Mouse (Mus musculus) activated CD4-positive, CD25-positive, alpha-beta regulatory T cell, adult 4 months (primary cell): ENCODE results near the gene Acot5. TPM values are rescaled to one million over a fixed set of nuclear protein-coding genes. Genes with fewer than 3 reads are reported as not detected.
"Not testable (repeated sequence)": the region's sequence is repeated elsewhere in the genome, so short reads cannot be mapped to it uniquely, and the experiment has no call there.

Source experiments
- ATAC-seq: one replicate; pipeline ENCODE4 v1.8.0; 2017
- polyA plus RNA-seq, 2 experiments: library from polyadenylated mRNA; unstranded; fragments of 100-300 nt; shearing (Covaris generic); gene quantifications; one replicate each; pipeline ENCODE4 v1.2.1; 2017

Gene Acot5
- not detected for polyA plus RNA-seq

DNA sequence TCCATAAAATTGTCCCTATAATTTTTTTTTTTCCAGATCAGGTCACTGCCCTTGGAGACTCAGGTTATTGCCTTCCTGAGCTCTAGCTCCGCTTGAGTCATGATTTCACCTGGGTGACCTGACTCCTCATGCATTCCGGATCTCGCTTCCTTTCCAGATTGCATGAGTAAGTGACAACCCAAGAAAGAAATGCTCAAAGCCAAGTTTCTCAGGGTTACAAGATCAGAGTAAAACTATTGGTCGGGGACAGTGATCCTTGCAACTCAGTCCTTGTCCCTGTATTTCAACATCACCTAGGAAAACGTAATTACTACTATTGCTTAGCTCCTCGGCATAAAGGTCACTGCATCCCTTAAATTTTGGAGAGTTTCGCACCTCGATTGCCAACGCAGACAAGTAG, at the start of gene Acot5:
Acot5 (plus strand) TSS at position 340 of the 400 bp plus-strand sequence.
- ATAC-seq: no peak

DNA sequence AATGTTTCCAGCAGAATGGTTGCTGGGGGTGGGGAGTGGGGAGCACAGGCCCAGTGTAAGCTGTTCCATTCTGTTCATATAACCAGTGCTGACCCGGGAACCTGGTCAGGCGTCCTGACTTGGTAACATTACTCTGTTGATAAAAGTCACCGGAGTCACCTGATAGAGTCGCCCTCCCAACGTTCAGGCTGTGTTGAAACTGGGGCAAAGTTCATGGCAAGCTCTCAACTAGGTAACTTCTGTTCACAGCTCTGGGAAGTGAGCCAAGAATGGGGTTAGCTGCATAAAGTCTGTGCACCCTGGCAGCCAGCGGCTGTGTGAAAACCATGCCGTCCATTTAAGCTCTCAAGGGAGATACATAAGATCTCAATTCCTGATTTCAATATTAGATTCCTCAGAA, 48.6 kb upstream of the Acot5 start:
- ATAC-seq: not testable (repeated sequence)

GRCm38 (mm10) chr12:84022266-84022665, 46.9 kb upstream of the Acot5 start:
- ATAC-seq: not testable (repeated sequence)

GRCm38 (mm10) chr12:84023052-84023745, 45.9 kb upstream of the Acot5 start:
- ATAC-seq: no peak

DNA sequence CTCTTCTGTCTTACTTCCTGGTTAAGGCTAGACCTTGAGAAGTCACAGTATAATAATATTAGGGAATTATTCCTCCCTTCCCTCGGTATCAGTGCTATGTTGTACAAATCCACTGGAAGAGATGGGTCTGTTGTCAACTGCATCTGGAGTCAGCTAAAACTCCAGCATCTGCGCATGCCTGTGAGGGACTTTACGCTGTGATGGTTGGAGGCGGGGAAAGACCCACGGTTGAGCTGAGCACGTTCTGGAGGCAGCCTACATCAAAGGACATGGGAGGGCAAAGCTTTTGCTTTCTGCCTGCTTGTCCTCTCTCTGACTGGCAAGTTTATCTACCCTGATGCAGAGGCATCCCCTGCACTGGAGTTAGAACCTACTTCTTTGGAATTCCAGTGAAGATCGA, 43.2 kb upstream of the Acot5 start:
- peak; percentile 71 for ATAC-seq

- not testable (repeated sequence) for ATAC-seq
These were observed 40.8 kb upstream of the Acot5 start for GRCm38 (mm10) chr12:84028328-84028727.

GRCm38 (mm10) chr12:84029043-84029442, 40.1 kb upstream of the Acot5 start:
- ATAC-seq: not testable (repeated sequence)

DNA sequence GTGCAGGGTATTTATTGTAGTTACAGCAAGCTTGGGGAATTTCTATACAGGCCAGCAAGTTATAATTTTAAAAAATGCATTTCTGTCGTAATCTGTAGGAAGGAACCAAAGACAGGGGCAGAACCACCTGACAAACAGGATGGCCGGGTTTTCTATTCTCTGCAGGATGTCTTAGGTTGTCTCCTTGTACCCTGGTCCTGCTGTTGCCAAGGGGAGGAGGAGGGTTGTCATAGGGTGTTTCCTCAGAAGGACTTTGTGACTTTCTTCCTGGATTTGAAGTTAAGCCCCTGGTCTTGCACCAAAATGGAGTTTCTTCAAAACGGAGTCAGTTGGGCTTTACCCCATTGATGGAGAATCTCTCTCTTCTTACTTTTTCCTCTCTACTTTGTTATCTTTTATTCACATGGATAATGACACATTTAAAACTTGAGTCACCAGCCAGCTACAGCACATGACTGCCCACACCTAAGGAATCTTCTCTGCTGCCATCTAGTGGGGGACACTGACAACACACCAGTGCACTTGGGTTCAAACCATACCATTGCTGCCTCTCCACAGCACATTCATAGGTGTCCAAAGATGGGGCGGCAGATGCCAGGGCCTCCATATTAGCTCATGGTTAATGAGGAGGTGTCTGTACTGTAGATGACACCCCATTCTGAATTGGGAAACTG, 38.3 kb upstream of the Acot5 start:
- ATAC-seq: peak; percentile 77

DNA sequence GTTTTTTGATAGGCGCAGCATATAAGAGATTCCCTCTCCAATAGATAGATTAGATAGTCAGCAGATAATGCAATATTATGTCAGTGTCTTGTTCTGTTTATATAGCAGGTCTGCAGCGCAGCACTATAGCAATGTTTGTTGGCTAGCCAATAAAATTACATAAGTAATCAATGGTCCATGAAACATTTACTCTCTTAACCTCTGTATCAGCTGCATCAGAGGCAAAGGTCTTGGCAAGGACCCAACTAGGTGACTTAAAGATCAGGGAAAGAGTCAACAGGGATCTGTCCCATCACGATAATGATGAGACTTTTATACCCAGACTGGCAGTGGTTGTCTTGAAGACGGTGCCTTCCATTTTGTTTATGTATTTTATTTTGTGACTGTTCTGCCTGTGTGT, 36.3 kb upstream of the Acot5 start:
- ATAC-seq: no peak

- ATAC-seq: not testable (repeated sequence)
These were observed 35.8 kb upstream of the Acot5 start for GRCm38 (mm10) chr12:84033302-84033701.

DNA sequence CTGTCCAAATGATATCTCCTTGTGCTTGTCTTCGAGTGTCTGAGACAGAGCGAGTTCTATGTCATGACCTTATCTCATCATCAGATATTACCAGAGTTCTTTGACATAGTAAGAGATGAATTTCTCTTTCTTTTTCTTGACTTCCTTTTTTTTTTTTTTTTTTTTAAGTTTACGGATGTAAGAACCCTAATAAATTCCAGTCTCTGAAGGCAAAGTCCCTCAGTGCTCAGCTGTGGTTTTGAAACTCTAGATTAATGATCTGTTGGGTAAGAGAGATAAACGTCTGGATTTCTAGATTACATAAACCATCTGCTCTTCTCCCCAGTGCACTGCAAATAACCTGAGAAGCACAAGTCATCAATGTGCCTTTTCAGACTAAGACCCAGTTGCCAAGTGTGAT, 35.0 kb upstream of the Acot5 start:
- ATAC-seq: no peak

DNA sequence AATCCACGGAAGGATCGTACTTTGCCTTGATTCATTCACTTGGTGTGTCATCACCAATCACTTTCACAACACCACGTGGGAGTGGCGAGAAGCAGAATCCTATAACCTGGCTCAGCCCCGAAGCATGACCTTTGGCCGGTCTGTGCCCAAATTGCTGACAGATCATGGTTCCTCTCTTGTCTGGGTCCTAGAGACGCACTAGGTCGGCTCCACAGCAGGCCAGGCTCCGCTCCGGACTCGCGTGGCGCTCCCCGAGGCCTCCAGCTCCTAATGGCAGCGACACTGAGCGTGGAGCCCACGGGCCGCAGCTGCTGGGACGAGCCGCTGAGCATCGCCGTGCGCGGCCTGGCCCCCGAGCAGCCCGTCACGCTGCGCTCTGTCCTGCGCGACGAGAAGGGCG, 30.9 kb upstream of the Acot5 start, which contains the start of gene Acot4:
Acot4 (plus strand) TSS at position 139 of the 400 bp plus-strand sequence.
- ATAC-seq: not testable (repeated sequence)

- not testable (repeated sequence) for ATAC-seq
These were observed 30.4 kb upstream of the Acot5 start, which contains the start of gene Gm49366 for GRCm38 (mm10) chr12:84038691-84039111. TSS of gene Gm49366 (plus strand) at chr12:84038935.

DNA sequence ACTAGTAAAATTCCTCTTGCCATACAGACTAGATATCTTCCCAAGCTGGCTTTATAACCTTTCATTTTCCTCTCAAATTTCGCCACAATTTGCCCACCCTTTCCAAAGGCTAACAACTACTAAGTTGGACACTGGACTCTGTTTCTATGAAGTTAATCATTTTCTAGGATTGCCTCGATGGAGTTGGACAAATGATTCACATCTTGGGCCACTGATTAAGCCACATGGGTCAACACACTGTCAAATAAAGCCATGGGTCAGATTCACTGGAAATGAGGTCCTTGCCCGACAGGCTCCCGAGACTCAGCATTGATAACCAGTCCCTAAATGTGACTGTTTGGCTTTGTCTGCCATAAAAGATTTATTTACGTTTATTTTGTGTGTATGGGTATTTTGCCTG, 26.9 kb upstream of the Acot5 start:
- no peak for ATAC-seq

- ATAC-seq: no peak
These were observed 25.1 kb upstream of the Acot5 start for GRCm38 (mm10) chr12:84044045-84044444.

DNA sequence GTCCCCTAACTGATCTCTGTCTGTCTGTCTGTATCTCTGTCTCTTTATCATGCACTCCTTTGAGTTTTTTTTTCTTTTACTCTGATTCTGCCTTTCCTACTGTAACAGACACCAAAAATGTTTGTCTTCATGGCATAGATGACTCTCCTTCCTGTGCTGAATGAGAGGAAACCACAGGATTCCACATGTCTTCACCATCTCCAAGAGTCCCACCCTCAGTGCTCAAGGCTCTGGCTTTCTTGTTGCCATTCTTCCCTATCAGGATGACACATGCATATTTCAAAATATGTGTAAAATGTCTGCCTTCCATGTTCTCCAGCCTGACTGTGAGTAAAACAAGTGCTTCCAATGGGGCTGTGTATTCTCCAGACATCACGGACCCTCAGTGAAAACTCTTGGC, 22.2 kb upstream of the Acot5 start:
- ATAC-seq: no peak

DNA sequence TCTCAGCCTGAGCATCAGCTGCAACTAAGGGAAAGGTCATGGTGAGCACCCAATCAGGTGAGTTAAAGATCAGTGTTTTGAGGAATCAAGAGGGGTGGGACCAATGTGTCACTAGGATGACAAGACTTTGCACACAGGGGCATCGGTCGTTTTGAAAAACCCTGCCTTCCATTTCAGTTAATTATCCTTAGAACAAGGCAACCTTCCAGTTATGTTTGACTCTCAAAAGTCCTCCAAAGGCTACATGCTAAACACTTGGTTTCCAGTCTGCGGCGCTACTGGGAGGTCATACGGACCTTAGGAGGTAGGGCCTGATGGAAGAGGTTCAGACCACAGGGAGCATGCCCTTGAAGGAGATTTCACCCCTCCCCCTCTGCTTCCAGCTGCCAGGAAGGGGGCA, 18.4 kb upstream of the Acot5 start:
- not testable (repeated sequence) for ATAC-seq

DNA sequence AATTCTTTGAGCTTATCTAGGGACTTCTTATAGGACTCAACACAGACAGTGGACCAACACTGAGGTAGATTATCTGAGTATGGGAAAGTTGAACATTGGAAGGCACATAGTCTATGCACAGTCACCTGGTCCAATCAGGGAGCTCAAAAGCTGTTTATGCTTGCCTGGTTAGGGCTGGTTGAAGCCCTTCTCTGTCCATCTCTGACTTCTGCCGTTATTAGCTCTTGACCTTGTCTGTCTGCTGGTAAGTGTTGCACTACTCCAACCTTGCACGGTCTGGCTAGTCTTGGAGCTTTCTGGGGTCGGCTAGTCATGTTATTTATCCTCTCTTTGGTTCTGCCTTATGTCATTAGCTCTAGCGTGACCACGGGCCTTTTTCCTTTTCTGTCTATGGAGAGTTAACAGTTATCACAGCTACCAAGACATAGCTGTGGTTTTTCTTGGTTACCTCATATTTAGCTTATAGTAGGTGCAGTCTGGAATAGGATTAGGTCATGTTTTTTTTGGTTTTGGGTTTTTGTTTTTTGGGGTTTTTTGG, 17.1 kb upstream of the Acot5 start, which contains the start of gene Acot3:
Acot3 (plus strand) TSS at position 208 of the 538 bp plus-strand sequence.
- no peak for ATAC-seq

DNA sequence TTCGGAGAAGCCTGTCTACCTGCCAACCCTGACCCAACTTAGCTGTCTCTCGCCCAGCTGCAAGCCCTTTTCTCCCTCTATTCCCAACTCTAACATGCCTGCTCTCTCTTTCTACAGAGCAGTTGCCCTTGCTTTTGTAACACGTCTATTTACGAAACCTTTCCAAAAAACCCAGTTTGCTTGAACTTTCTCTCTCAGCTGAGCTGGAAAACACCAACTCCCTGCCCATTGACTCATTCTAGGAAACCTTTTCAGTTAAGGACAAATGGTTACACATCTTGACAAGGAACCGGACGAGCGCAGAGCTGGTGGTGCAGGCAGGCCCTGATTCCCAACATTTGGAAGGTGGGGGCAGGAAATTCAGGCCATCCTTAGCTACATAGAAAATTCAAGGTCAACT, 16.5 kb upstream of the Acot5 start:
- ATAC-seq: no peak

DNA sequence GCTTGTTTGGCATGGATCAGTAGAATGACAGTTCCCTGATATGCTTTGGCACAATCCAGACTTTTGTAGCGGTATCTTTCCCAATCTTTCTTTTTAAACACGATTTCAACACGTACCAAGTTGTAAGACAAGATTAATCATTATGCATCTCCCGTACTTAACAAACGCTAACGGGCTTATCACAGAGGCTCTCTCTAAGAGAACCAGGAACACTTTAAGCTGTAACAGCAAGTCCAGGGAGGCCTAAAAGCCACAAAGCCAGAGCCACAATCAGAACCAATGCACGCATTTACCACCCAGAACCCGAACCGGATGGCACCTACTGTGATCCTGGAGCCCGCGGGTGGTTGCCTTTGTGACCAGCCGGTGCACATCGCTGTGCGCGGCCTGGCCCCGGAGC, 16.0 kb upstream of the Acot5 start:
- no peak for ATAC-seq

DNA sequence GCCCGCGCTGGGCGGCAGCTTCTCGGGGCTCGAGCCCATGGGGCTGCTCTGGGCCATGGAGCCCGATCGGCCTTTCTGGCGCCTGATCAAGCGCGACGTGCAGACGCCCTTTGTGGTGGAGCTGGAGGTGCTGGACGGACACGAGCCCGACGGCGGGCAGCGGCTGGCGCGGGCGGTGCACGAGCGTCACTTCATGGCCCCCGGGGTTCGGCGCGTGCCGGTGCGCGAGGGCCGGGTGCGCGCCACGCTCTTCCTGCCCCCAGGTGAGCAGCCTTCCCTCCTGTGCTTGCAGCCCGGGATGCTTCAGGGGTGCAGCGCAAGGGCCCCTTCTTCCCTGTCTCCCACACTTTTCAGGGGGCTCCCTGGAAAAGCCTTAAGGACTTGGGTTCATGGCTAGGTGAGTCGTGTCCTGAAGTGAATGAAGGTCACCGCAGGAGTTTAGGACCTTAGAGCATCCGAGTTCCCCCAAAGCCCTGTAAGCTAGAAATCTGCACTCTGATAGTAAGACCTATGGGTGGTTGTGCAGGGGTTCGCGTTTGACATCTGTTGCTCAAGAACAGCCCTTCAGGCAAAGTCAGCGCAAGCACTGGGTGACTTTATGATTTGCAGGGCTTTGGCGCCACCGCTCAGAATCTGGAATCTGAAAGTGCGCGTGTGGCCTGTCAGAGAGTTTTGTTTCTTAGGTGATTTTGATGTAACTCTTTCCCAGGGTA, 15.3 kb upstream of the Acot5 start:
- ATAC-seq: no peak

DNA sequence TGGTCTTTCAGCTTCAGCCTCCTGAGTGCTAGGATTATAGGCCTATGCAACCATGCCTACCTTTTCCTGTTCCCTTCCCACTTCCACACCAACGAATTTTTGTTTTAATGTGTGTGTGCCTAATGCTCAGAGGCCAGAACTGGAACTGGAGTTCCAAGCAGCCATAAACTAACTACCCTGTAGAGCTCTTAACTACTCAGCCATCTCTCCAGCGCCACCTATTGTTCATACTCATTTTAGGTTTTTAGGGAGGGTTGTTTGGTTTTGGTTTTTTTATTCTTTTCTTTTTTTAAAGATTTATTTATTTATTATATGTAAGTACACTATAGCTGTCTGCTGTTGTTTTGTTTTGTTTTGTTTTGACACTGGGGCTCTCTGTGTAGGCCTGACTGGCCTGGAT, 8.2 kb upstream of the Acot5 start:
- no peak for ATAC-seq

GRCm38 (mm10) chr12:84062336-84062735, 6.8 kb upstream of the Acot5 start:
- ATAC-seq: no peak
